Mouse (Mus musculus): ENCODE measurements at regions not wholly inside any gene's neighbourhood (a gene's known extent, or its start where the extent isn't known, plus 50 kb on each side); places are given as distances from the start of the nearest gene placed in this dataset.

DNA sequence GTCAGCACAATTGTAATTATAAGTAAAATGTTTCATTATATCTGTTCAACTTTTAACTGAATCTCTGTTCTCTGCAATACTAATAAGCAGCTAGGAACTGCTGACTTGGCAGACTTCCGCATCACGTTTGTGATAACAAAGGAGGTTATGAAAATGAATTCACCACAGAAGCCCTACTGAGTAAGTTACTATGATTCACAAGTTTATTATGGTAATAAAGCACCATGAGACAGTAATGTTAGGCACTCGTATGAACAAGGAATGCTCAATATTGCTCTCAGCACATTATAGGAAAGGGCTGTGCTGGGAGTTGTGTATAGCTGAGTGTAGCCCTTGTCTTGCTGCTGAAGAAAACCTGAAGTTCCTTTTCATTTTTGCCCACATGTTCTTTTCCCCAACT is 238.9 kb upstream of the Pcdh9 start:
- DNase-seq (ENCODE audit: low spot score in 2 of 2): no peak

DNA sequence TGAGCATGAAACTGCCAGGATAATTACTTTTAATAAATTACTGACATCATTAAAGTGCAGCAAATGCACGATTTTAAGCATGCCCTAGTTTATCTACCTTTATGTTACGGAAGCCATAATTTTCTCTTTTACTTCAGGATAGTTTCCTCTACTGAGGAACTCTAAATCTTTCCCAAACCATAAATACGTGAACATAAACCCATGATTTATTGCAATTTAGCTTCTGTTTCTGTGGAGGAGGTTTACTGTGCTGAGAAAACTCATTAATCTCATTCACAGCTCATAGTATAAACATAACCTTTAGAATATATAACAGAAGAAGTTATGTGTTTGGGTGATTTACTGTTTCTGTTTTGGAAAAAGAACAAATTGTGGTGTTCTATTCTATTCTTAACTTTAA is 233.1 kb upstream of the Pcdh9 start:
- DNase-seq (ENCODE audit: low spot score in 2 of 2): no peak

DNA sequence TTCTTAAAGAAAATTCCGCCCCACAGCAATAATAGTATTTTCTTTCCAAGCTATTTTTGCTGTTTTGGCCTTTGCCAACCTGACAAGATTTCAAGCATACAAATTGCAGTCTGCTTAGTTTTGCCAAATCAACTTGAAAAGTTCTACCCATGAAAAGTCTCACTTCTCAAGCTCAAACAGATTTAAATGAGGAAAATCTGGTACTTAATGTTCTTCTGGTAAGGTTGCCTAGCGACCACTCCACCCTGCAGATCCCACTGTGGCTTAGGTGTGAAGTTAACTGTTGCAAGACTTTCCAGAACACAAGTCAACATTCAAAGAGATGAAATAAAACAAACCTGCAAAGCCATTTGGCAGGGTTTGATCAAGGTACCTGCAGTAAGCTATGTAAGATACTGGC is 208.4 kb upstream of the Pcdh9 start:
- DNase-seq (ENCODE audit: low spot score in 2 of 2): peak; percentile 5 to 8

DNA sequence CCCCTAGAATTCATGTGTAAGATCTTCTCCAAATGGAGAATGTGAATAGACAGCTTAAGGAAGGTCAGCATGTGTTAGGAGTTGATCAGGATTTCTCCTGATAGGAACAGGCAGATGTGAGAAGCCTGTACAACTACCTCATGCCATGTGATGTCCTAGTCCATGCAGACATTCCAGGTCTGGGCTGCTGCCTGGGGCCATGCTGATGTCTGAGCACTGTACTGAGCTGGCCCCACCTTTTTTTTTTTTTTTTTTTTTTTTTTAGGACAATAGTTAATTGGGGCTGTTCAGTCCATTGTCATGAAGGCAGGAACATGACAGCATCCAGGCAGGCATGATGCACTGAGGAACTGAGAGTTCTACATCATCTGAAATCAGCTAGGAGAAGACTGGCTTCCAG is 203.5 kb upstream of the Pcdh9 start:
- DNase-seq (ENCODE audit: low spot score in 2 of 2): no peak

Measured in right cerebral cortex, adult 2 months (tissue).